Mouse (Mus musculus): ENCODE measurements at regions not wholly inside any gene's neighbourhood (a gene's known extent, or its start where the extent isn't known, plus 50 kb on each side); places are given as distances from the start of the nearest gene placed in this dataset.

DNA sequence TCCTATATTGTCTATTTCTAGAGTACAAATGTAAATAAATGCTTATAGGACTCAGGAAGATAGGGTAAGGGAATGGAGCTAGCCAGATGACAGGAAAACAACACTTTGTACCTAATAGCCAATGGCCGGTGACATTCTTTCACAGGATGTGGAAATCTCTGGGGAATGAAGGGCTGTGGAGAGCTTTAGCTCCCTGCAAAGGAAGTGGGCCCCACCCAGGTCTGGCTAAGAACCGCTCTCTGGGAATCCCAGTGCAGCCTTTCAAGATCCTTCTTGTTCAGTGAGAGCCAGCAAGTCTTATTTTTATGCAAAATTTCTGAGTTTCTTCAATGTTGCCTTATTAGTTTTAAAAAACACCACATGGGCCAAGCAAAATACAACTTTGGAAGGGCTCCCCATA is 54.7 kb upstream of the Pappa2 start:
- peak; percentile 89 for DNase-seq (ENCODE audit: low spot score)

DNA sequence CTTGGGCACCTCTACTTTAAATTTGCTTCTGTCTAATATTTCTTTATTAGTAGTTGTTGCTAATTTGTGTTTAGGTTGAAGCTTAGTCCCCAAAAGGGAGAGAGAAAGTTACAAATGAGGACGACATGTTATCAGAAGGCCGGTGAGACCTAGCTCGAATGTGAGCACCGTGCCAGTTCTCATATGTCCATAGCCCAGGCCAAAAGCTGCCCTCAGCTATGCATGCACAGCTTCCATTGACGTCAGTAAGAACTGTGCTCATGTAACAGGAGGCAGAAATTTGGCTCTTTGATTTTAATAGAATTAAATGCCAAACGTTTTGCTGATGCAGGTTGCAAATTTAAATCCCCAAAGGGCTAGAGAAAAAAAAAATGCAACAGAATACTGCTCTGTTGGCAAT is 56.1 kb upstream of the Pappa2 start:
- DNase-seq (ENCODE audit: low spot score): no peak

DNA sequence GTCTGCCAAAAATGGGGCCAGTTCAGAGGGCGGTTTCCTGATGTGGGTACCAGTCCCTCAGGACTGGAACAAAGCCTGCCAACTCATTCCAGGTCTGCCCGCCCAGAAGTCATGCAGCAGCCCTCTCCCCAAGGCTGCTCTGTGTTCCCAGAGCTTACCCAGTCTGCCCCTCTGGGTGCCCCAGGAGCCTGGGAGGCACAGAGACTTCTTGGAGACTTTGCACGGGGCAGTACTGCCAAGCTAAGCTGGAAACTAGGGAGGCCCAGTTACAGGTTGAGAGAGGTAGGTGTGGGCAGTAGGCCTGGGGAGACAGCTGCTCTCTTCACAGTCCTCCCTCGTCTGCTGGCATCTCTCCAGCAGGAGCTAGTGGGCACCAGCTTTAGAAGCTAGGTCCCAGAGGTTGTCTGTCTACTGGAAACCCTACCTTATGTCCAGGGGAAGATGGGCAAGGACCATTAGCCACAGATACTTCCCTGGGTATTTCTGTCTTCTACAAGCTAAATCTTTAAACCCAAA is 65.6 kb upstream of the Pappa2 start:
- no peak for DNase-seq (ENCODE audit: low spot score)

DNA sequence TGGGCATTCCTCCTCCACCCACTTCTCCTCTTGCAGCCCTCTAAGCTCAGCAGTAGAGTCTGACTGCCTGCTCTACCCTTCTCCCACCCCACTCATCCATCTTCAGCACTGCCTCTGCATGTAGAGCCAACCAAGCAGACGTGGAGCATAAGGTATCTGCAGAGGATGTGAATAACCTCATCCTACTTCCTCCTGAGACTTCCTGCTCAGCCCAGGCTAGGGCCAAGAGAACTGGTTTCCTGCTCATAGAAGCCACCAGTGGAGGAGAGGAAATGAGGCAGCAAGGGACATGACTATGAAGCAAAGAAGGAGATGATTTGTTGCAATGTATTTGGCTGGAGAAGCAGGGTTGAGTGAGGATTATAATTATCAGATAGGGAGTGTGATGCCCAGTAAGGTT is 84.7 kb upstream of the Pappa2 start:
- peak; percentile 24 for DNase-seq (ENCODE audit: low spot score)

DNA sequence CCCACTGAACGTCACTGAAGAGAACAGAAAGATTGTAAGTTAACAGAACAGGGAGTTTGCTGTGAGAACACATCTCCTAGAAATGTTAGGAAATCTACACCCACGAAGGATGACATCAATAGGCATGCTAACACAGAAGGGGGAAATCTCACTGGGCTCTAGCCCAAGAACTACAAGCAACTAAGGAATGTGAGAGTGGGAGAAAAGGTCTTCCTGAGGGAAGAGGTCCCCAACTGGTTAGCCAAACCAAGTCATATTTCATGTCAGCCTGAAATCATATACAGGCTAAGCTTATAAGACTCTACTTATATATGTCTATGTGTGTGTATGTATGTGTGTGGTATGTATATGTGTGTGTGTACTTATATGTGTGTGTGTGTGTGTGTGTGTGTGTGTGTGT is 118.9 kb upstream of the Pappa2 start:
- DNase-seq (ENCODE audit: low spot score): peak; percentile 2

DNA sequence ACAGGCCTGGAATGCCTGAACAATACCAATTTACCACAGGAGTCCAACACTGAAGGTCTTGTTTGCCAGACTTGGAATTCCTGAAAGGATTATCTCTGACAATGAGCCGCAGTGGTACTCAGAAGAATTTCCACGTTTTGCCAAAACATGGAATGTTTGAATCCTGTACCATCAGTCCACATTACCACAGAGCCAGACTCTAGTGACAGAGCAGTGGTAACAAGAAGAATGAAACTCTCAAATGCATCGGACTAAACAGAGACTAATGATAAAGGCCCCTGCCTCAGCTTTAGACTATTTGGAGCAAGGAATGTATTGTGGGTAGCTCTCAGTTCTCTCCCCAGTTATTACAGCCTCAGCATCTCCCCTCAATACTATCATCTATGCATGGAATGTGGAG is 109.9 kb upstream of the Cop1 start:
- DNase-seq (ENCODE audit: low spot score): no peak

DNA sequence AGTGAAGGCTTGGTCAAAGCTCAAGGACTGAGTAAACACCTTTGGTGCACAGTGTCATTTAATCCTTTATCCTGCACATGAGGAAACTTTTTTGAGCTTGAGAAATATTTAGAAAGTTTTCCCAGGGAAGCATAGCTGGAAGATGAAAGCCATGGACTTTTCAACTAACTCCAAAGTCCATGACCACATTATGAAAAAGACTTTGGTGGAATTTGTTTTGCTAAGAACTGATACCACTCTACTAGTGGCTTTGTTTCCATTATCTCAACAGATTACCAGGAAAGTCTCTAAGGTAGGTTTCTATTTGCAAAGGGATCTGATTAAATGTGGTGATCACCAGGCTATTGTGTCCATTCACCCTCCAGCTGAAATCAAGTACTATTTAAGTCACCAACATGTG is 107.2 kb upstream of the Cop1 start:
- DNase-seq (ENCODE audit: low spot score): no peak

DNA sequence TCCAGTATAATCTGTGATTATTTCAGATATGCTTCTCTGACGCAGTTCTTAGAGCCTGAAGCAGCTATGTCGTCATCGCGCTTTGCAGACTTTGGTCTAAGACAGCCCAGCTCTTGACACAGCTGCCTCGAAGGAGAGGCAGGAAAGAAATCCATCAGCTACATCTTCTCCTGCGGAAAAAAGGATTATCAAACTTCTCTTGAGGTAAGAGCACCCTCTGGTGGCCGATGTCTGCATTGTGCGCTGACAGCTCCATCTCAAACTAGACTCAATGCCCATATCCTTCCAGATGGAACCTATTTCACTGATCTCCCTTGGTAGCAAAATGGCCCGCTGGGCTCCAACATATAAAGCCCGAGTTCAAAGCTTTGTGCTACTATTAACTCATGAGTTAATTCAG is 96.8 kb upstream of the Cop1 start:
- DNase-seq (ENCODE audit: low spot score): peak; percentile 75

DNA sequence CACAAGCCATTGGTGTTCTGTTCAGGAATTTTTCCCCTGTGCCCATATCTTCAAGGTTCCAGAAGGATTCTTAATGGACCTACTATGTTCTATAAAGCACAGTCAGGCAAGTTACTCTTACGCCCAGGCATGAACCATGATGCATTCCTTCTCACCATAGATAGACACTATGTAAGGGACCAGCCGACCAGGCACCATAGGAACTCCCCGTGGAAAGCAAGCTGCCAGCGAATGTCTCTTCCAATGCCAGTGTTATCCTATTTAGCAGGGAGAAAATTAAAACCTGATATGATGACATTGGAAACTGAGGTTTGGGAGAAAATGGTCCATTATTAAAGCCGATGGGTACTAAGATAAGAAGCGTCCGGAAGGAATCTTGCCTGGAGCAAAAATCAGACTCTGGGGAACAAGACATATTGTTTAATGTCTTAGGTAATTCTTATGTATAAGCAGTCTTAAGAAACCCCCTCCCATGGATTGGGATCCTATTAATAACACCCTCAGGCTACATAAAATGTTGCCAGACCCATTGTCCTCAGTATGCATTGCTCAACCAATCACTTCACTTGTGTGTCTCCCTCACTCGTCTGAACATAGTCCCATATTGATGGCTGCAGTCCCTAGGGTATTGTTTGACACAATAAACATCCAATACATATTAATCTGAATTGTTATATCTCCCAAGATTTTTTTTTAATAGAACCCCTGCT is 84.2 kb upstream of the Cop1 start:
- DNase-seq (ENCODE audit: low spot score): no peak

DNA sequence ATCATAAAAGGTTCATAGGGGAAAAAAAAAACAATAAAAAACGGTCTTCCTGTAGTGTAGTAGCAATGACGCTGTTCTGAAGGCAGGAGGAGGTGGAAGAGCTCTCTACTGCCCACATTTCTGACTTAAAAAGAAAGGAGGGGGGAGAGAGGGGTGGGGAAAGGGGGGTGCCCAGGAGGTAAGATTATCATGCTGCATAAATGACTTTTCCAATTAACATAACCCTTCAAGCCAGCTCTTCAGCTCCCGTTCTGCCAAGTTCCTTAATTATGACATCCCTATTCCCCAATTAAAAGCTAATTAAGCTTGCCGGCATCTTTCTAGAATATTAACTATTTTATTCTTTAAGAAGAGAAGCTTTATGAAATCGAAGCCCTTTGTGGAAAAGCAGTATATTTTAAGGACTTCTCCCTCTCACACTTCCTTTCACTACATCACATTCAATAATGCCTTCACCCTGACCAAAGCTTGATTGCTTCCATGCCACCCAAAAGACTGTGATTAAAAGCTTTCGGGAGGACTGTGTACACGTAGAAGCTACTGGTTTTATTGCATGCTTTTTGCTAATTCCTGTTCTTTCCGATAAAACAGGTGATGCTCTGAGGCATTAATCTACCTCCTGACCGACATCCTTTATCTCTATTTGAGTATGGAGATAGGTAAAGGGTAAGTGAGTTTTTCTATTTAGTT is 83.5 kb upstream of the Cop1 start:
- DNase-seq (ENCODE audit: low spot score): no peak

DNA sequence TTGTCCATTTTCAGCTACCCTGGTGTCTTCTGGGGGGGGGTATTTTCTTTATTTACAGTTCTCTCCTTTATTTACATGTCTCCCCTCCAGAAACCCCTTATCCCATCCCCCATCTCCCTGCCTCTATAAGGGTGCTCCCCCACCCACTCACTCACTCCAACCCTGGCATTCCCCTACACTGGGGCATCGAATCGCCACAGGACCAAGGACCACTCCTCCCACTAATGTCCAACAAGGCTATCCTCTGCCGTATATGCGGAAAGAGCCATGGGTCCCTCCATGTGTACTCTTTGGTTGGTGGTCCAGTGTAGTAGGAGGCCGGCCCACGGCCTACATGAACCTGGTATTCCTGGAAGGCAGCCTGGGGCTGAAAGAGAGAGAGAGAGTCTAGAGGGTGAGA is 82.9 kb upstream of the Cop1 start:
- no peak for DNase-seq (ENCODE audit: low spot score)

DNA sequence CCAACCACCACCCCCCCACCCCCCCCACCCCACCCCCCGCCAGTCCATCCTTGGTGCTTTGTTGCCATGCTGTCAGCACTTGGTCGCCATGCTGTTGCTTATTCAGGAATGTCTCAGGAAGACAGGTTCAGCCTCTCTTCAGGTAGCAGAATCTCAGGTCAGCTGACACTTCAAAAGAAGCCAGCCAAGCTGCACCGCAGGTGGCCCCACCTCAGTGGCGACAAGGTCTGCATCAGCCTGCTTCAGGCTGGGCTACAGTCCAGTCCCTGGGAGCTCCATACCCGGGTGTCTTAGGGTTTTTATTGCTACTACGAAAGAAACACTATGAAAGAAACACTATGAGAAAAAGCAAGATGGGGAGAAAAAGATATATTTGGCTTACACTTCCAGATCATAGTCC is 82.4 kb upstream of the Cop1 start:
- DNase-seq (ENCODE audit: low spot score): no peak

DNA sequence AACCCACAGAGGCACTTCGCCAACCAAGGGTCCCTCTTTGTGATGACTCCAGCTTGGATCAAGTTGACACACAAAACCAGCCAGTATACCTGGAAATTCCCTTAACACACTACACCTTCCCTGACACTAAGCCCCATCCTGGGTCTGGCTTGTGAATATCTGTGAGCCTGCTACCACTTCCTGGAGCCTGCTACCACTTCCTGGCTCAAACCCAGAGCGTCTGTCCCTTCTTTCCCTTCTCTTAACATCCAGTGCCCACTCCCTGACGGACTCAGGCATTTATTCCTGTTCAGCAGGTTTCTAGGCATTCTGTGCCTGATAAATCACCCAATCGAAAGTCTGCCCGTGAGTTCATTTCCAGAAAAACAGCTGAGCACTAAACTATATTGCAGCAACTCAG is 81.8 kb upstream of the Cop1 start:
- DNase-seq (ENCODE audit: low spot score): no peak

DNA sequence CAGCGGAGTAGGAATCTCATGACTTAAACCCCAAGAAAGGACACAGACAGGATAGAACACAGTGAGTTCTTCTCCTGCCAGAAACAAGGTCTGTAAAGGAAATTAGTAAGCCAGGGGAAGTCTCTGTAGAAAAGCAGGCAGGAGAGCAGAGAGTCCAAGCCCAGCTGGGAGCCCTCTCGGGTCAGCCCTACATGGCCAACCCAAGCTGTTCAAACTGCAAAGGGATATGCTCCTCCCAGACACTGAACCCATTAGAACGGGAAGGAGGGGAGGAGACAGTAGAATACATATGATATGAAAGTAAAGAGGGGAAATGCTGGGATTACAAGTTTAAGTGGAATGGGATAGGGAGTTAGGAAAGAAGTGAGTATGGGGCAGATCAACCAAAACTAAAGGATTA is 75.7 kb upstream of the Cop1 start:
- peak; percentile 15 for DNase-seq (ENCODE audit: low spot score)

DNA sequence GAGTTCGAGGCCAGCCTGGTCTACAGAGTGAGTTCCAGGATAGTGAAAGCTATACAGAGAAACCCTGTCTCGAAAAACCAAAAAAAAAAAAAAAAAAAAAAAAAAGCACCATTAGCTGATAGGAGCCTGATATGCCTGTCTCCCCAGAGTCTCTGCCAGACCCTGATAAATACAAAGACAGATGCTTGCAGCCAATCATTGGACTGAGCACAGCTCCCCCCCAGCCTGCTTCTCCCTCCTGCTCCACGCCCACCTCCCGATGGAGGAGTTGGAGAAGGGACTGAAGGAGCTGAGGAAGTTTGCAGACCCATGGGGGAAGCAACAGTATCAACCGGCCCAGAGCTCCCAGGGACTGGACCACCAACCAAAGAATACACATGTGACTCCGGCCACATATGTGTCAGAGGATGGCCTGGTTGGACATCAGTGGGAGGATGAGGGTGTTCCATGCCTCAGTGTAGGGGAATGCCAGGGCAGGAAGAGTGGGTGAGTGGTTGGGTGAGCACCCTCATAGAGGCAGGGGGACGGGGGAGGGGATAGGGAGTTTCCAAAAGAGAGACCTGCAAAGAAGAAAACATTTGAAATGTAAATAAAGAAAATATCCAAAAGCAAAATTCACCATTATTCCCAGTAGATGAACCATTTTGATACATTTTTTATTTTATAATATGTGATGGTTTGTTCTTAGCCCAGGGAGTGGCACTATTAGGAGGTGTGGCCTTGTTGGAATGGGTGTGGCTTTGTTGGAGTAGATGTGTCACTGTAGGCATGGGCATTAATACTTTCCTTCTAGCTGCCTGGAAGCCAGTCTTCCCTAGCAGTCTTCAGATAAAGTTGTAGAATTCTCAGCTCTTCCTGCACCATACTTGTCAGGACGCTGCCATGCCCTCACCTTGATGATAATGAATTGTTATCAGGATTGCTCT is 71.8 kb upstream of the Cop1 start:
- no peak for DNase-seq (ENCODE audit: low spot score)

DNA sequence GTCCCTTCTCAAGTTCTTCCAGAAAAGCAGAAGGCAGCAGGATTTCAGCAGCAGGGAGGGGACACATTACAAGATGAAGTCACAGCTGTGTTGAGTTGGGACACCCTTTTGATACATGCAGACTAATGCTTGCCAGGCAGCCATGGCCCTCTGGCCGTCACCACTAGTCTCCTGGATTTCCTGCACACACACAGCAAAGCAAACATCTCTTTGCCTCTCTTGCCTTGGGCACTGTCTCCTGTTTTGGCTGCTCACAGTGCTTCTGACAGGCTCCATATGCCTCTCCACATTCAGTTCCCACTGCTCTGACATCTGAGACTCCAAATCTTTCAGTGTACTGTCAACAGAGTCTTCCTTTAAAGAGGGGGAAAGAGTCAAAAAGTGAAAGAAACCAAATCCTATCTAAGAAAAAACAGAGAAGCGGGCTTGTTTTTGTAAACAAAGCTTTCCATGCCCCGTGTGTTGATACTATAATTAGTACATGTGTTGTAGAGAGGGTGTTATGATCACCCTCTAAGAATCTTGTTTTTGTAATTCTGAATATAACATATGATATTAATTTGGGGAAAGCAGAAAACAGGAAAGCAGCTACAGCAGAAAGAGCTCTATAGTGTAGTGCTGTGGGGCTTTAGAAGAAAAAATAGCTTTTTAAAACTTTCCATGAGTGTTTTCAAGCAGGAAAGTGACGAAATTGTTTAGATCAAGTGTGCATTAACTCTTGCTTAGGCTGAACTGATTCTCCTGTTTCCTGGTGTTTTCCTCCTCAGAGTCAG is 68.8 kb upstream of the Cop1 start:
- peak; percentile 52 for DNase-seq (ENCODE audit: low spot score)

DNA sequence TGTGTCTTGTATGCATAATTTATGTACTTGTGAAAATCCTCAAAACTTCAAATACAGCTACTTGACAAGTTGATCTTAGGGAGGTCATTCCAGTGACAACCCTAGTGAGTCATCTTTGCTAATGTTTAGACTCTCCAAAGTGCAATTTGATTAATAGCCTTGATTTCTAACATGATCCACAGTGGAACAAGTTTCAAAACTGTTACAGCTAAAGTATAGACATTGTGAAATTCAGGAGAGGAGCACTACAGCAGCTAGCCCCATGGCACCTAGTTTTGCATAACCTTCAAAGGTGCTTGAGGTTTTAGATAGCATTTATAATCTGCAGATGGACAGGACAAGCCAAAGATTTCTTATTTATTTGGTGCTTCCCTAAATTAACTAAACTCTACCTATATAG is 50.1 kb upstream of the Cop1 start:
- no peak for DNase-seq (ENCODE audit: low spot score)
